Mouse (Mus musculus): ENCODE measurements around the gene Slc17a9.

DNA sequence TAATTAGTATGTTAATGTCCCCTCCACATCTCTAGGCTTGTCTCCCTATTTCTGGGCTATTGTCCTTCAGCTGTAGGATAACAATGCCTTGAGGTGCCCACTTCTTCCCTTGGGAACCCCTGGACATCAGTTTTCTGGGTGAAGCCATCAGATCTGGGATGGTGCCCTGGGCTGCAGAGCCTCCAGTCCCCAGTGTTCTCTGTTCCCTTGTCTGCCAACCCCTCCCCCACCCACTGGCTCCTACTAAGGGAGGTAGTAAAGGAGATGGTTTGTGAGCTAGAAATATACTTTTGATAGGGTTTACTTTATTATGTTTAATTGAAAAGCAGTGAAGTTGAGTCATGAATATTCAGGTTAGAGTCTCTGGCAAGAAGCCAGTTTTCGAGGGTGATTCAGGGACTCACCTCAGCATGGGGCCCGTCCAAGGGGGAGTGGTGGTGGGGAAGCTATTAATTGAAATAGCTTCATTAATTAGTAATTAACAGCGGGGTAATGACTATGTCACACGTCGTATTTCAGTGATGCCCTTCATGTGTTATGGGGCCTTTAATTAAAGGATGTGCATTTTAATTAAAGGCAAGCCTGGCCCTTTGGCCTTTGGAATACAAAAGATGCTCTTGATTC lies 21.6 kb downstream of the Slc17a9 start:
- no peak for TF ChIP-seq POLR2A (IDR thresholded peaks at IDR 0.05; ENCODE audit: control insufficient read depth in 1 of 2, insufficient read depth in 1 of 2, low read depth in 1 of 2, low read length in 2 of 2, poor library complexity in 1 of 2)
- TF ChIP-seq ZC3H11A (IDR thresholded peaks at IDR 0.05; ENCODE audit: low read depth, low read length): no peak
- TF ChIP-seq MXI1 (IDR thresholded peaks at IDR 0.05; ENCODE audit: low read depth, low read length): no peak
- no peak for TF ChIP-seq GATA1 (IDR thresholded peaks at IDR 0.05; ENCODE audit: low read depth, low read length)
- TF ChIP-seq BHLHE40 (IDR thresholded peaks at IDR 0.05; ENCODE audit: borderline replicate concordance, low read depth, low read length): no peak
- no peak for TF ChIP-seq MAX (IDR thresholded peaks at IDR 0.05; ENCODE audit: low read length)
- TF ChIP-seq E2F4 (IDR thresholded peaks at IDR 0.05; ENCODE audit: borderline replicate concordance, low read depth, low read length): no peak
- no peak for TF ChIP-seq EP300 (IDR thresholded peaks at IDR 0.05; ENCODE audit: low read depth in 1 of 2, low read length in 2 of 2)
- TF ChIP-seq CHD2 (IDR thresholded peaks at IDR 0.05; ENCODE audit: low read length): no peak
- no peak for TF ChIP-seq CTCF (IDR thresholded peaks at IDR 0.05 in 2 of 3, conservative IDR thresholded peaks at IDR 0.05 in 1 of 3; ENCODE audit: control insufficient read depth in 1 of 3, insufficient read depth in 1 of 3, low read depth in 2 of 3, low read length in 3 of 3, poor library complexity in 1 of 3, severe bottlenecking in 1 of 3)
- no peak for TF ChIP-seq HCFC1 (IDR thresholded peaks at IDR 0.05; ENCODE audit: low read depth, low read length)
- TF ChIP-seq JUND (IDR thresholded peaks at IDR 0.05; ENCODE audit: low read depth, low read length): no peak
- TF ChIP-seq NELFE (IDR thresholded peaks at IDR 0.05; ENCODE audit: low read depth, low read length): no peak

All from MEL (cell line).